Mouse (Mus musculus) heart, postnatal 14 days (tissue): ENCODE results near the gene Nrxn3. TPM values are rescaled to one million over a fixed set of nuclear protein-coding genes. Genes with fewer than 3 reads are reported as not detected.

Experiments used
- DNase-seq, 2 experiments: peaks; one replicate each; pipeline ENCODE4 v3.0.0; 2021 to 2022
- intact Hi-C: fragments of 180-260 bp; cut with DNase I; formaldehyde crosslinking; loops from one replicate; pipeline ENCODE4 v1.15.1; 2025
- total RNA-seq, 2 experiments: library from RNA; stranded (reverse); gene quantifications; 2 replicates each; pipeline ENCODE4 v1.2.3; 2021

Nrxn3 gene
- total RNA-seq, 2 experiments from 2014 or later, result 0.41 to 0.60 TPM

DNA sequence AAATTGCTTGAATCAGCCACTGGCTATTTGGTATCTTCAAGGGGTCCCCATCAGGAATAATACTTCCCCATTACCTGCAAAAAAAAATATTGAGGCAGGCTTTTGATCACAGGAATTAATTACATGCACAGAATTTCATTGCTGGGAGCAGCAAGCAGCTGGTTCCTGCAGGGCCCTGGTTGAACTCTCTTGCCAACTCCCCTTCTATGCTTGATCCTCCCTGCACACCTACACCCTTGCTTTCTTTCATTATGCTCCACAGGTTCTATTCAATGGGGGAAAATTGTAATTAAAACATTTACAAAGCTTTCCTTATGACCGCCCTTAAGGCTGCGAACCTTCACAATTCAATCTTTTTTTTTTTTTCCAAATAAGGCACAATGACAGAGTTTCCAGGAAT, 891.0 kb downstream of the Nrxn3 start:
- DNase-seq, result no peak
- intact Hi-C loops, result no loop called here

DNA sequence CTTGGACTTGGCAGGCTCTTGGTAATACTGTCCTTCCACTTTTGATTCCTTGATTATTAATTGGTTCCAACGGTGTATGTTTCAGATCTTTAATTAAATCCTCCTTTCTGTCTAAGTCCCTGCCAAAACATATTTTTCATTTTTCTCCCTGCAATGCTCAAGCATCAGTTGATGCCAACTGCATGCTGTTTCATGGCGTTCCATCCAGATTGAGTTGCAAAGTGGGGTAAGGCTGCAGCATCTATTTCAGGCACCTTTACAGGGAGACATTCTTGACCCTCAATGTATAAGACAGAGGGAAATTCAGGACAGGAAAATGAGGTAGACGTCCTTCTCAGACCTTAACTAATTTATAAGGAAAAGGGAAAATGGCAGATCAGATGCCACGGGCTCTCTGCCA, 903.1 kb downstream of the Nrxn3 start:
- DNase-seq, result no peak
- intact Hi-C loops, result no loop called here

DNA sequence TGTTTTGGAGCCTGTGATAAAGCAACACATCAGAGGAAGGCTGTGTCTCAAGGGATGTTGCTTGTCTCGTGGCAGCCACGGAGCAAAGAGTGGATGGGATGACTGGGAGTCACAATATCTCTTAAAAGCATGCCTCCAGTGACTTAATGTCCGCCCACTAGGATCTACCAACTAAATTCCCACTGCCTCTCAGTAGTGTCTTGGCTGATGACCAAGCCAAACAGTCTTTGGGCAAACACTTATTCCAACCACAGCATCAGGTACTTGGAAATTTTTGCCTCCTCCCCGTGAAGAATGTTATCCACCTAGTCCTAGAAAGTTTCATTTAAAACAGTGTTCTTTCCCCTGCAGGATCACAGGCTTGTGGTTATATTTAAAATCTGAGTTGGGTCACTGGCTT, 917.4 kb downstream of the Nrxn3 start:
- intact Hi-C loops, result no loop called here
- peak in 1 of 2 experiments; percentile 0 for DNase-seq

DNA sequence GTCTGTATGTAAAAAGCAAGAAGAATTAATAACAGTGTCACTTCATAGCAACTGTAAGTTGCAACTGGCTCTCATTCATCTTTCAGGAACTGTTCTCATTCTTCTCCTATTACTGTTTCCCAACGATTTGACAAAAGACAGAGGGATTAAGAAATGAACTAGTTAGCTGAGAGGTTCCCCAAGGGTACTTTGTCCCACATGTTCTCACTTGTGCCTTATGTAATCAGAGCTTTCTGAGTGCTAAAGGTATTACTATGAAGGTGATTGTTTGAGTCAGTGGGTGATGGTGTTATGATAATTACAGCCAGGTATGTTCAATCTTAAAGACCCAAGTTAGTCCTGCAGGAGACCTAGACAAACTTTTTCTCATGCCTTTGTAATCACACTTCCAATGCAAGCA, 918.8 kb downstream of the Nrxn3 start:
- intact Hi-C loops, result no loop called here
- no peak for DNase-seq

DNA sequence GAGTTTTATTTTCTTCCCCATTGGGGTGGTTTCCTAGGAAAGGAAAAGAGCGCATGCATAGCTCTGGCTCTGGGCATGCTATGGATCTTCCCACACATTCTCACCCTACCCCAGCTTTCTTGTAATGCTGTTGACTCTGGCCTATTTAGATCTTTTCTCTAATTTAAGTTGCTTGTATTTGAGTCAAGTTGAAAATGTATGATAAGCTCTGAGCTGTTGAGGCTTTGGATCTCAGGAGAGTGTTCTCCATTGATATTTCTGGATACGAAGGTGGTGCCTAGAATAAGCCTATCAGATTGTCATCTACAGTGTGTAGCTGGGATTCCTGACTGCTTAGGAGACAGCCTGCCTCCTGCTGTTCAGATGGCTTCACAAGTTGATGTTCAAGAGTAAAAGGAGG, 930.5 kb downstream of the Nrxn3 start:
- no peak for DNase-seq
- intact Hi-C loops, result no loop called here

DNA sequence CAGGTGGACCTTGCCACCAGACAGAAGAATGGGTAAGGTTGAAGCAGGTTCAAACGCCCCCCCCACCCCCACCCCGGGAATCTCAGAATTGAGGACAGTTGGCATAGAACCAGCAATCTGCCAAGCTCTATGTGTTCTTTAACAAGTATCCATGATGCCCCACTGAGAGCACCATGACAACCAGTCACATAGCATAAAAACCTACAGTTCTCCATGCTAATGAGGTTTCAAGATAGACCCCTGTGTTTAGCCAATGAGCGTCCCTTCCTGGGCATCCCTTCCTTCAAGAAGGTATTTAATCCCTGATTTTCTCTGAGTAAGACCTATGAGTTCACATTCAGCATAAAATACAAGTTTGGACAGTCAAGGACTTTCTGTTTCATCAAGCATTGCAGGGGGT, 938.5 kb downstream of the Nrxn3 start:
- intact Hi-C loops, result no loop called here
- DNase-seq, result no peak

DNA sequence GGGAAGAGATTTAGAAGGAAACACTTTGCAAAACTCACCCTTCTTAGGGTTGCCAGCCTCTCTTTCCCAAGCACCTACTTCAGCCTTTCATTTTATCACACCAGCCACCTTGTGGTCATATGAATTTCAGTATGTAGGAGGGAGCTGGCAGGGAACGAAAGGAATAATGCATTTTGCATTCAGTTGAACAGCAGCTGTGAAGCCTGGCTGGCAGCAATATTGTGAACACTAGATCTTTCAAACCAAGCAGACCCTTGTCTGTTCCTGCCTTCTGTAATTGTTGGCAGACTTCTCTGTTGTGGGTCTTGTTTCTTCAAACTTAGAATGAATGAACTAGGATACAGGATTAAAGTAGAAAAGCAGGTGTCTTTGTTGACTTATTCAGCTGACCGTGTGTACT, 946.2 kb downstream of the Nrxn3 start:
- DNase-seq, result no peak
- intact Hi-C loops, result no loop called here

DNA sequence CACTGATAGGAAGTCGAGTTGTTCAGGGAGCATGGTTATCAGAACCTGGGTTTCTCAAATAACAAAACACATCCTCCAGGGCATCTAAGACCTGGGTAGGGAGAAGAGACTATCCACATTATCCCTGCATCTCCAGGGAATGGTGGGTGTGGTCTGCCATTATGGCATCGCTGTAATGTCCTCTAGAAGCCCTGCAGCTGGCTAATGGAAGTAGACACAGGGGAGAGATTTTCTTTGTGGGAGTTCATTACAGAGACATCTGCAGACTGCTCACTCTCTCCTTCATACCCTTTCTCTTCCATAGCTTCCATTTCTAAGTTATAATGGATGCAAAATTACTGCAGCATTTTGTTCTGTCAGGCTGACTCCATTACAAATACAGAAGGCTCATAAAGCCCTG, 950.1 kb downstream of the Nrxn3 start:
- DNase-seq, result no peak
- intact Hi-C loops, result no loop called here

DNA sequence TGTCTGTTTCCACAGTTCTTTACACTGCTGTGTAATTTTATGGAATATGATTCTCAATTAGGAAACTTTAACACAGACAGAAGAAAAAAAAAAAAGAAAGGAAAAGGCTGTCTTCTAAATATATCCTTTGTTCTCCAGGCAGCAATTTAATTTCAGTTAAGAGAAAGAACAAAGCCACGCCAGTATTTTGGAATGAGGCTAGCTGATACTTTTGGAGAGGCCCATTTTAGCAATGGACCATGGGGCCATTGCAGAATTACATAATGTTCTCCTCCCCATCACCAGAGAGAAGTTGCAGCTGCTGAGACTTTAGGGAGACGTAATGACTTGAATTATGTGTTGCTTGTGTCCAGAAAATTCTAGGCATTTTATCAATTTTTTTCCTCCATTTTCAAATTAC, 963.0 kb downstream of the Nrxn3 start:
- DNase-seq, result peak in 1 of 2 experiments; percentile 3
- intact Hi-C loops, result no loop called here

DNA sequence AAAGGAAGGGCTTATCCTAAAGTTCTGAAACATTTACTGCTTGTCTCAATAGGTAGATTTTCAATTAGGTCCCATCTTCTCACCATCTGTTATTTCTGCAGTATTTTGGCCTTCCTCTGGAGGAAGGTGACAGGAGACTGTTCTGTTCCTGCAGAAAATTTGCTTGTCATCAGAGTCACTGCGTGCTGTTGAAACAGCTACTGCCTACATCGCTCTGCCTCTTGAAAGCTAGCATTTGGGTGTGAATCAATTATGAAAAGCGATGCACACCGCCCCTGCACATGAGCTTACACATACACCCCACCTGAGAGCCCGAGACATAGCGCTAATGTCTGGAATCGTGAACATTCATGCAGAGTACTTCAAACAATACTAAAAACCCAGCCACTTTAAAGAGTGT, 966.4 kb downstream of the Nrxn3 start:
- DNase-seq, result no peak
- intact Hi-C loops, result no loop called here

DNA sequence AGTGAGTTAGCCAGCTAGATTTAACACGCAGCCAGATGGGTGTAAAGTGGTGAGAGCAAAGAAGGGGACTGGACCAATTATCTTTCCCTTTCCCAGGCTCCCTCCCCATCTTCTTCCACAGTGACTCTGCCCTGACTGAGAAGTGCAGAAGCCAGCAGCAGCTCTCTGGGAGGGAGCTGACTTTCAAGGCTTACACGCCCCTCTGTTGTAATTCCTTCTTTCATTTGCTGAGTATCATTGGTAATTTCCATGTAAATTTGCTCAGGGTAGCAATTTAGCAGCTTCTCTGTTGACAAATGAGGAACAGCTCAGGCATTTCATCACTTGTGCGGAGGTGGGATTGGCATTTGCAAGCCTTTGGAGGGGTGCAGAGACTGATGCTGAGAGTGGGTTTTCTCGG, 976.8 kb downstream of the Nrxn3 start:
- intact Hi-C loops, result no loop called here
- DNase-seq, result no peak

DNA sequence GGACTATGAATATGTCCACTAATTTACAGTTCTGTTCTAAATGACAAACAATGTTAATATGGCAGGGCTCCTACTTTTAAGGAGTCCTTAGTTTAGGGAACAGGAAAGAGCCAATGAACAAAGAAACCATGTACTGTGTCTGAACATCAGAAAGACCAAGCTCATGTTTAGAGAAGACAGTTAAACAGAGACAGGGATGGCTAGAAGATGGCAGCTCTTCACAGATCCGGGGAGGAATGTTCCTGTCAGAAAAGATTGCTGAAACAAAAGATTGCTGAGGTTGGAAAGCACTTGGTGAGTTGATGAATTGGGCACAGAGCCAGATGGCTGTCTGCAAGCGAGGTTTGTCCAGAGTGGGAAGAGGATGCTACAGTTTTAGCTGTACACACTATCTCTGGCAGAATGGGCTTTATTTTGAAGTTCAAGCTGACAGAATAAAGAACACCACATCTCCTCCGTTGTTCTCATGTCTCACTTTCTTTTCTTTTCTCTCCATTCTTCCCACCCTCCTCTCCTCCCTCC, 978.3 kb downstream of the Nrxn3 start:
- intact Hi-C loops, result no loop called here
- DNase-seq, result peak in 1 of 2 experiments; percentile 7

DNA sequence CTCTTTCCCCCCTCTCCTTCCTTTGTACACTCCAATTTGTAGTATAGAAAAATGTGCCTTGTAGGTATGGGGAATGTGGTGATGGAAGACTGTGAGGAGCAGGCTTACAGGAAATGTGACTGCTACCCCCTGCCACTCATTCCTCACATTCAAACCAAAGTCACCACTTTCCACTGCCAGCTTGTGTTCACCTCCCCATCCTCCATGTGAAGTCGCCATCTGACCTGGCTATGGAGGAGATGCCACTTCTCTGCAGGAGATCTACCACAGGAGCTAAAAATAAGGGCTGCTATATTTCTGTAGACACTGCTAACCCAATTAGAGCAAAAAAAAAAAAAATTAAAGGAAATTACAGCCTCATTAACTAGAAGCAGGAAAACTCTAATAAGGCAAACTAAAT, 980.3 kb downstream of the Nrxn3 start:
- intact Hi-C loops, result no loop called here
- no peak for DNase-seq

DNA sequence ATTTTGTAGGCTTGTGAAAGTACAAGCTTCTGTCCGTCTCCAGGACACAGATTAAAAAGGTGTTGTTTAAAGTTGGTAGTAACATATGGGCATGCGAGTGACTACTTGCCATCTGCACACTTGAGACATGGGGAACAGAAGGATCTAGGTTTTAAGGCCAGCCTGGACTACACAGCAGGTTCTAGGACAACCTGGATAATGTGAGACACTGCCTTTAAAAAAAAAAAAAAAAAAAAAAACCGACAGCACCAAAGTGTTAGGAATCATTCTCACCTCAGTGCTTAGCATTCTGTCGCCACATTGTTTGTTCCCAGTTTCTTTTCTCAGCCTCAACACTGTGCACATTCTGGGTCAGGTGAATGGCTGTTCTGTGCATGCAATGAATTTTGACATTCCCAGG, 985.2 kb downstream of the Nrxn3 start:
- no peak for DNase-seq
- intact Hi-C loops, result no loop called here

DNA sequence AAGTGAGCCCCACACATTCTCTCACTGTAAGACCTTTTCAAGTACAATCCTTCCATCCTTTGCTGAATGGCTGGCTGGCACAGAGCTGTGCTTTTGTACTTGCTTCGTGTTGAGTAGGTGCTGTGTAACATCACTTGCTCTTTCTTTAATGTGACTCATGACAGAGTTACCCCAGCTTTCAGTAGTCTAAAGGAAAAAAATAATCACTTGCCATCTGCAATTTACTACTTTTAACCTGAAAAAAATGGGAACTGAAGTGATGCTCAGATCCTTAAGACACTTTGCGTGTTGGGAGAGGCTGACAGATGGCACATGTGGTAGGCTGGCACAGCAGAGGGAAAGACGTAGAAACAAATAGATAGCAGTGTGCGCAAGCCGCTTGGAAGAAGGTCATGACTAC, 987.8 kb downstream of the Nrxn3 start:
- no peak for DNase-seq
- intact Hi-C loops, result no loop called here

DNA sequence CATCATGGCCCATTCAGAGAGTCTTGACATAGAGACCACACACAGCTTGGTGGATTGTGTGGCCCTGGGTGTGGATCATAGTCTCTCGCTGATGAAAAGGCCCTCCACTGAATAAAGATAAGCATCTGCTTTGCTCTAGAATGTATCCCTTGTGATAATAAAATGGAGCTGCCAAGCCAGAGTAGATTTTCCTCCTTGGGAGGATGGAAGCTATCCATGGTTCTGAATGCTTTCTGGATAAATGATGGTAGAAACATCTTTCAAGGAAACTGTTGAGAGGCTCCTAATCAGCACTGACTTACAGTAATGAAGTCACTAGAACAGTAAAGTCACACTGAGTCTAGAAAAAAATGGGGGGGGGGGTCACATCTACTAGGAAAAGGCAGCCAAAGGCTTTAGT, 989.1 kb downstream of the Nrxn3 start:
- intact Hi-C loops, result no loop called here

DNA sequence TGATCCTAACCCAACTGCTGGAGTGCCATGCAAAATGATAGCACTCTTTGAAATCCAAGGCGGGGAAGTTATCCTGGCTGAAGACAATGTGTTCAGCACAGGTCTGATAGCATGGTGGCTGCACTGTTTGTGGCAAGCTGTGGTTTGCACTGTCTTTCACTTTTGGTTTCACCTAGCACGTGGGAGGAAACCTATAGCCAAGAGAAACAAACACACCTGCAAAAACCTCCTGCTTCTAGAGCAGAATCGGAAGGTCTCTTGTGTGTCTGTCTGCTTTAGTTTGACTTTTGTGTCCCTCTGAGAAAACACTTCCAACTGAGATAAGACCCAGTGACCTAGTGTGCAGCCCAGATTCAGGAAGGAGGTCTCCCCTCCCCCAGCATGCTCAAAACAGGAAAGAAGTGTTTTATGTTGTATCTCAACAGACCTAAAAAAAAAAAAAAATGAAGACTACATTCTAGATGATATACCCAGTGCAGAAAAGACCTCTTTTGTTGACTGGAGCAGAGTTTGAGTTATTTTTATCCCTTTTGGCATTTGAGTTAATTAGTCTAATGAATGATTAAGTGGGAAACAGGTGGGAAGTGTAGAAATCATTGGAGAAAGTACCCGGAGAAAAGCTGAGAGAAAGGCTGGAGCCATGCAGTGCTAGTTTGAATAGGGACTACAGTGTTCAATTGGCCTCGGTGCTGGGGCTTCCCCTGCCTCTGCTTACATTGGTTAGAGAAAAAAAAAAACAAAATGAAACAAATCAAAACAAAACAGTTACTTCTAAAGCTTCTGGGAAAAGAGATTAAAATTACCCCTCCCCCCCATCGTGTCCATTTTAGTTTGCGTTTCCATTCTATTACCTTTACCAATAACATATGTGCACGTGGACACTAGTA, 996.8 kb downstream of the Nrxn3 start:
- no peak for DNase-seq
- intact Hi-C loops, result no loop called here

More for the DNA sequence above, 989.1 kb downstream of the Nrxn3 start:
- no peak for DNase-seq

DNA sequence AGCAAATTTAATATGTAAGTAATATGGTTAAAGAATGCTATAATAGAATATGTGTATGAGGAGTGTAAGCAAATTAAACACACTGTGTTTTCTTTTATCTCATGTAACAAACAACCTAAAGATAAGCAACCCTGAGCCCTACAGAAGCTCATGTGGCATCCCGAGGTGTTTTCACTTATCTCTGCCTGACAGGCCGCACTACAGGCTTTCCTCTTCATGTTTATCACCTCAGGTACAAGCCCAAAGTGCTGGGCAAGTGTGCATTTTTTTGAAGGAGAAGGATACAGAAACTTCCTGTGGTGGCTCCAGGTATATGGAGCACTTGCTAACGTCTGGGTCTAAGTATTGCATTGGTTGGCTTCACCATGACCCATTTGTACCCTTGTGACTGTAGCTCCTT, 998.3 kb downstream of the Nrxn3 start:
- intact Hi-C loops, result no loop called here
- no peak for DNase-seq

DNA sequence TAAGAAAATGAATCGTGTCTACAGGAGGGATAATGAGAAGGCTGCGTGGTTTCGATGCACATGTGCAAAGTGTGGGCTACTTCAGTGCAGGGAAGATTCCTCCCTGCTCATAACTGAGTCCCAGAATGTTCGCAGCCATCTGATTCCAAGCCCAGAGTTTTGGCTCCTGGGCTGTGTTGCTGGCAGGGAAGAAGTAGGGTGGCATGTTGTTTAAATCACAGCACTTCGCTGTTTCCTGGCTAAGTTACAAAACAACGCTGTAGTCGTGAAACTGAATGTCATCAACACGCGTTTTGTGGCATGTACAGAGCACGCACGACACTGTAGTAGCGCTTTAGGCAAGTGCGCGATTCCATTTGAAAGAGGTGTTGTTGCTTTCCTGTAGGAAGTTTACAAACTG, 999.8 kb downstream of the Nrxn3 start:
- intact Hi-C loops, result no loop called here
- no peak for DNase-seq

DNA sequence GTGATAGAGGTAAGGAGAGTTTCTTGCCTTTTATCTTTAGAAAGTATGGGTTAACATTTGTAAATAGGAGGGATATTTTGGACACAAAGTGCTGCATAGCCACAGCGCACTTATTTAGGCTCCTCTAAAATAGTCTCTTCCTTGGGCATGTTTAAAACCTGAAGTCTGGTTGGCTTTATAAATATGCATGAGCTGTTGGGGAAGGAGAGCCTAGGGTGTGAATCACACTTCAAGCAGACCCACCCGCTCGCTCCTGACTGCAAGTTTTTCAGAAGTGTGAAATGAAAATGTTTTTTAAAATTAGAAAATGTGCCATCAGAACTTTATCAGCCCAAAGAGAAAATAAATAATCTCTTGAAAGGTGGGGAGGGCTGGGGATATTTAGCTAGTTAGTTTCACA, 1001.4 kb downstream of the Nrxn3 start:
- DNase-seq, result no peak
- intact Hi-C loops, result no loop called here

DNA sequence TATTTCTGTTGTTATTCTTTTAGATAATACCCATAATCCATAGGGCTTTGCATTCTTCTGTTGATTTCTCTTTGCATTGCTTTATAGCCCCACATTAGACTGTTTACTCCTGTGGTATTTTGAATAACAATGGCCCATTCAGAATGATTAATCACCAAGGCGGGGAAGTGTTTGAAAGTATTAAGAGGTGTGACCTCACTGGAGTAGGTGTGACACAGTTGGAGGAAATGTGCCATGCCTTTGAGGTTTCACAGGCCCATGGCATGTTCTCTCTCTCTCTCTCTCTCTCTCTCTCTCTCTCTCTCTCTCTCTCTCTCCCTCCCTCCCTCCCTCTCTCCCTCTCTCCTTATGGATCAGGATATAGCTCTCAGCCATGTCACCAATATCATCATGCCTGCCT, 1019.6 kb downstream of the Nrxn3 start:
- intact Hi-C loops, result no loop called here
- no peak for DNase-seq

DNA sequence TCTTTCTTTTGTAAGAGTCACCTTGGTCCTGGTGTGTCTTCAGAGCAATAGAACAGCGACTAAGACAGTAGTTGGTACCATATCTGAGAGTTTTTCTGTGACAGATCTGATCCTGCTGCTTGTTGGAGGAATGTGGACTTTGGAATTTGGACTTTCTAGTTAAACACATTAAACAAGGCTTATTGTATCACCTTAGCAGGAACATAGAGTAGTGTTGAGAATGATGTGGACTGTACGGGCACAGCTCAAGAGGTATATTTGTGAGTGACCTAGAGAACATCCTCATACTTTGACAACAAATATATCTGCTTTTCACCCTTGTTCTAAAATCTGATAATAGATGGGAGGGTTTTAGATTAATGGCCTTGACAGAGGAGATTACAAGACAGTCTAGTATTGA, 1020.1 kb downstream of the Nrxn3 start:
- intact Hi-C loops, result no loop called here
- DNase-seq, result no peak
